Mouse (Mus musculus) lung, embryonic 16.5 days (tissue): Measurements from ENCODE around the gene Tlr13. TPM values are rescaled to one million over a fixed set of nuclear protein-coding genes. Genes with fewer than 3 reads are reported as not detected.

ENCODE experiments used
- ATAC-seq: fragments of 200-750 bp; cut with Nextera tagmentation; 2 replicates; pipeline ENCODE4 v1.8.0; 2017; ENCODE audit warnings: low read depth, mild to moderate bottlenecking, moderate library complexity
- H3K27ac ChIP-seq: fragments of 300-500 bp; sonication (generic); 2 replicates; pipeline ENCODE4 v1.5.1; 2014; ENCODE audit warnings: mild to moderate bottlenecking, control low read depth, low read length
- H3K27me3 ChIP-seq: fragments of 300-500 bp; sonication (generic); 2 replicates; pipeline ENCODE4 v1.6.1; 2014; ENCODE audit warnings: low read depth, low read length, mixed read lengths; ENCODE audit not compliant: control insufficient read depth, insufficient read depth
- H3K36me3 ChIP-seq: fragments of 300-500 bp; sonication (generic); 2 replicates; pipeline ENCODE4 v1.6.1; 2014; ENCODE audit warnings: low read length; ENCODE audit not compliant: control insufficient read depth, insufficient read depth
- H3K4me1 ChIP-seq: fragments of 300-500 bp; sonication (generic); replicated peaks from 2 replicates; pipeline ENCODE4 v1.6.1; 2014; ENCODE audit warnings: low read length, mixed read lengths; ENCODE audit not compliant: control insufficient read depth, insufficient read depth
- H3K4me2 ChIP-seq: fragments of 300-500 bp; sonication (generic); 2 replicates; pipeline ENCODE4 v1.6.1; 2014; ENCODE audit warnings: low read depth, low read length, control low read depth
- H3K4me3 ChIP-seq: fragments of 300-500 bp; sonication (generic); 2 replicates; pipeline ENCODE4 v1.5.1; 2014; ENCODE audit warnings: mild to moderate bottlenecking, low read length, control low read depth
- H3K9ac ChIP-seq: fragments of 300-500 bp; sonication (generic); 2 replicates; pipeline ENCODE4 v1.6.1; 2014; ENCODE audit warnings: low read length, control low read depth
- H3K9me3 ChIP-seq: fragments of 300-500 bp; sonication (generic); 2 replicates; pipeline ENCODE4 v1.6.1; 2016; ENCODE audit warnings: low read length; ENCODE audit not compliant: control insufficient read depth
- WGBS: fragments of 180-500 bp; shearing (Covaris S2); extraction: QIAGEN DNeasy Blood & Tissue Kit; methylation state at CpG from one replicate; pipeline ENCODE4 v1.1.7; 2014; 5-methylcytosine and 5-hydroxymethylcytosine counted together
- polyA plus RNA-seq: library from polyadenylated mRNA; unstranded; fragments of >200 nt; fragmentation: Nextera tagmentation; extraction: Ambion mirVana; gene quantifications from 2 replicates; pipeline ENCODE4 v1.2.1, GENCODE M21; 2015

The Tlr13 gene
- polyA plus RNA-seq, 1 experiment from 2014 or later, result 1.2 TPM

DNA sequence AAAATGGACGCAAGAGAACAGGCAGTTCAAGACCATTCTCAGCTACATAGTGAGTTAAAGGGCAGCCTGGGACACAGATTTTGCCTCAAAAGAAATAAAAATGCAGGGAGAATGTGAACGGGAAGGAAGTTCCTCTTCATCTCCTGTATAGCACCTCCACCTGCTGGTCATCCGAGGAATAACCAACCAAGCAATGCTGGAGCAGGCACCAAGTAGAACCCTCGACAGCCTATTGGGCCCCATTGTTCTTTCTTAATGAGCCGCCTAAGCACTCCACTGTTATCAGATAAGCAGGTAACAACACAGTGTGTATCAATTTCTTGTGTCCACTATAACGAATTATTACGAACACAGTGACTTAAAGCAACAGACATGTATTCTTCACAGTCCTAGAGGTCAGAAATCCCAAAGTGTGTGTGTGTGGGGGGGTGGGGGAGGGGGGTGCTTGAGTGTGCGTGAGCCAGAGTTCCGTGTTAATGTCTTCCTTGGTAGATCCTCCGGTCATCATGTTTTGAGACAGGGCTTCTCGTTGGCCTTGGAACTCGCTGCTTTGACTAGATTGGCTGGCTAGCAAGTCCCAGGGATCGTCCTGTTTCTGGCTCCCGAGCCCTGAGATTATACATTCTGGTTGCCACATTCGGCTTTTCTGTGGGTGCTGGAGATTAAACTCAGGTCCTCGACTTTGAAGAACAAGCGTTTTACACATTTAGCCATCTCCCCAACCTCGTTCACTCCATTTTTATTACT is 28.3 kb downstream of the Tlr13 start:
- Histone ChIP-seq H3K9ac (peak overlapping the region; percentile 47; the same call in 1 of the 2 replicates), H3K27me3 (no peaks in the 10 kb centered on the region), H3K4me1 (no peaks in the 10 kb centered on the region), H3K4me3 (peak overlapping the region; percentile 39), H3K36me3 (no peaks in the 10 kb centered on the region), H3K27ac (no peak overlapping the region), H3K9me3 (no peaks in the 10 kb centered on the region), H3K4me2 (peak overlapping the region; percentile 49)
- ATAC-seq, result peak; percentile 89
- WGBS, result 24% methylated on average over 18 of the region's 18 CpGs

DNA sequence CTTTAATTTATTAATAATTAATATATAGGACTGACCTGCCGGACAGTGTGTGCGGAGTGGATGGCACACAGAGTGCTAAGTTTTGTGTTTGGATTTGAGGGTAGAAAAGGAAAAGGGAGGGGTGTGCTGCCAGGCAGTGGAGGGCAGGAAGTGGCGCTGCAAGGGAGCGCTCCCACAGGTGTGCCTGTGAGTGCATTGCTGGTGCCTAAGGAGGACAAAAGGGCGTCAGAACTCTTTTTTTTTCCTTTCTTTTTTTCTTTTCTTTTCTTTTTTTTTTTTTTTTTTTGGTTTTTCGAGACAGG is 28.8 kb downstream of the Tlr13 start:
- H3K9me3 ChIP-seq, result no peaks in the 10 kb centered on the region
- no peaks in the 10 kb centered on the region for H3K27me3 ChIP-seq
- no peak overlapping the region for H3K9ac ChIP-seq
- WGBS, result 44% methylated on average over 5 of the region's 6 CpGs
- H3K4me3 ChIP-seq, result peak overlapping the region; percentile 39
- no peak overlapping the region for H3K27ac ChIP-seq
- peak; percentile 47; the same call in 1 of the 2 replicates for ATAC-seq
- no peaks in the 10 kb centered on the region for H3K4me1 ChIP-seq
- H3K36me3 ChIP-seq, result no peaks in the 10 kb centered on the region
- H3K4me2 ChIP-seq, result peak overlapping the region; percentile 49

DNA sequence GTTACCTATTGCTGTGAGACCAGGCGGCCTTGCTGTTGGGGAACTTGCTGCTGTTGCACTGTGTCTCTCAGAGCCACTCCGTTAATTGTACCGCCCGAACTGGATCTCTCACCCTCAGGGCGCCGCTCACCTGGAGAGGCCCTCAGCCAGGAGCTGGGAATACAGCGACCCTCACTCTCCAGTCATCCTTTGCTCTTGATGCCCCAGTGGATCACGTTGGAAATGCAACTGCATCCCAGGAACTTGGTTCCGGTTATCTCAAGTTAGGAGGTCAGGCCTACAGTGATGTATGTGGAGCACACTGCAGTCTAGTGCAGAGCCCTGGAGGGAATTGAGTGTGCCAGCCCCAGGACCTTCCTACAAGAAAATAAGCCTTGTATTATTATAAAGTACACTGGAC is 33.3 kb downstream of the Tlr13 start:
- no peaks in the 10 kb centered on the region for H3K36me3 ChIP-seq
- no peaks in the 10 kb centered on the region for H3K9me3 ChIP-seq
- H3K27me3 ChIP-seq, result no peaks in the 10 kb centered on the region
- no peak overlapping the region for H3K4me3 ChIP-seq
- H3K9ac ChIP-seq, result no peak overlapping the region
- whole genome bisulfite sequencing, result 60% methylated on average over 9 of the region's 9 CpGs
- no peak overlapping the region for H3K4me2 ChIP-seq
- ATAC-seq, result no peak
- no peaks in the 10 kb centered on the region for H3K4me1 ChIP-seq
- no peak overlapping the region for H3K27ac ChIP-seq

DNA sequence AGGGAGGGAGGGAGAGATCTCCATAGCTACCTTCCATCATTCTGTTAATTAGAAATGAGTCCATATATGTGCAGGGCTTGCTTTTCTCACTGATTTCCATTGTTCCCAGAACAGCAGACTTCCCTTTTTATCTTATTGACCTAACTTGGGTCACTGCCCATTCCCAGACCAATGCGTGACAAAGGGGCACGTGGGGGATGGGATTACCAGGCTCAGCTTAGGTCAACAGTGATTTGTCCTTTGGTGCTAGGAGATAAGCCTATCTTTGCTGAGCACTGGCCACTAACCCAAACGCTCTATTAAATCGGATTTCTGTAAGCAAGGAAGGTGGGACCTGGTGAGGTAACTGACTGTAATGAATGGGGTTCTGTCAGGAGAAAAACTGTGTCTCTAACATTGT is 41.3 kb downstream of the Tlr13 start:
- no peak overlapping the region for H3K9ac ChIP-seq
- no peaks in the 10 kb centered on the region for H3K36me3 ChIP-seq
- ATAC-seq, result no peak
- H3K27me3 ChIP-seq, result no peaks in the 10 kb centered on the region
- no peak overlapping the region for H3K4me2 ChIP-seq
- no peak overlapping the region for H3K4me3 ChIP-seq
- 47% methylated on average over 4 of the region's 4 CpGs for WGBS
- no peak overlapping the region for H3K27ac ChIP-seq
- peaks cover 15% of the 10 kb centered on the region for H3K4me1 ChIP-seq
- no peaks in the 10 kb centered on the region for H3K9me3 ChIP-seq

DNA sequence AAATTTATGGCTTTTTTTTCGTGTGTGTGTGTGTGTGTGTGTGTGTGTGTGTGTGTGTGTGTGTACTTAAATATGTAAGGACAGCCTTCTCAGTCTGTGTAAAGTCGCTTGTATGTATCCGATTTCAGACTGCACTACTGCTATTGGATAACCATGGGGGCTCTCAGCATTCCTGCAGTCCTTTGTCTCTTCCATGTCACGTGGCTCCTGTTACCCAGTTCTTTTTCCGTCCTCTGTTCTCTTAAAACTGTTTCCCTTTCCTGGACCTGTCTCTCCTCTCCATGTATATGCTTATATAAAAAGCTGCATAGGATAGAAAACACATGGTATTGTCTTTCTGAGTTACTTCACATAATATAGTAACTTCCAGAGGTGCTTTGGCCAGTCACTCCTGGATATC is 42.7 kb downstream of the Tlr13 start:
- Histone ChIP-seq H3K9me3 (no peaks in the 10 kb centered on the region), H3K36me3 (no peaks in the 10 kb centered on the region), H3K27ac (peak overlapping the region; percentile 90), H3K9ac (no peak overlapping the region), H3K4me3 (no peak overlapping the region), H3K4me1 (peaks cover 16% of the 10 kb centered on the region), H3K4me2 (peak overlapping the region; percentile 41; the same call in 1 of the 2 replicates), H3K27me3 (no peaks in the 10 kb centered on the region)
- WGBS, result 16% methylated on average over 5 of the region's 5 CpGs
- ATAC-seq, result peak; percentile 37; the same call in 1 of the 2 replicates

DNA sequence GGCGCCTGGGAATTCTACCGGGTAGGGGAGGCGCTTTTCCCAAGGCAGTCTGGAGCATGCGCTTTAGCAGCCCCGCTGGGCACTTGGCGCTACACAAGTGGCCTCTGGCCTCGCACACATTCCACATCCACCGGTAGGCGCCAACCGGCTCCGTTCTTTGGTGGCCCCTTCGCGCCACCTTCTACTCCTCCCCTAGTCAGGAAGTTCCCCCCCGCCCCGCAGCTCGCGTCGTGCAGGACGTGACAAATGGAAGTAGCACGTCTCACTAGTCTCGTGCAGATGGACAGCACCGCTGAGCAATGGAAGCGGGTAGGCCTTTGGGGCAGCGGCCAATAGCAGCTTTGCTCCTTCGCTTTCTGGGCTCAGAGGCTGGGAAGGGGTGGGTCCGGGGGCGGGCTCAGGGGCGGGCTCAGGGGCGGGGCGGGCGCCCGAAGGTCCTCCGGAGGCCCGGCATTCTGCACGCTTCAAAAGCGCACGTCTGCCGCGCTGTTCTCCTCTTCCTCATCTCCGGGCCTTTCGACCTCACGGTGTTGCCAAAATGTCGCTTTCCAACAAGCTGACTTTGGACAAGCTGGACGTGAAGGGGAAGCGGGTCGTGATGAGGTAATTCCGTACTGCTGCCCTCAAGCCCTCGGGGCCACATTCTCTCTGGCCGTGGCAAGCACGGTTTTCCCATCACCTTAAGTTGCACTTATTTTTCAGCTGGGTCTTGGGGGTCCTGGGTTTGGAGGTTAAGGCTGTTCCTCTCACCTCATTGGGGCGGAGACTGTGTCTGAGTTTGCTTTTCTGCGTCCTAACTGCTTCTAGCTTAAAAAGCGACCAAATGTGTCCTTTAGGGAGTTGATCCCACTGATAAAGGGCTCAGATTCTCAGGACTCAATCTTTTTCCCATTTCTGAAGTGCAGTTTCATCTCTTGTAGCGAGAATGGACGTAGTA is 44.0 kb downstream of the Tlr13 start, which contains the start of gene Pgk1:
Pgk1 (plus strand) TSS at position 388 of the 937 bp plus-strand sequence.
- Histone ChIP-seq H3K4me3 (peak within 1 kb of the TSS; percentile 56), H3K9me3 (no peaks in the 10 kb centered on the region), H3K4me2 (peak within 1 kb of the TSS; percentile 74), H3K27me3 (no peaks in the 10 kb centered on the region), H3K9ac (peak within 1 kb of the TSS; percentile 72), H3K36me3 (no peaks in the 10 kb centered on the region), H3K27ac (peak within 1 kb of the TSS; percentile 90), H3K4me1 (peaks cover 16% of the 10 kb centered on the region)
- ATAC-seq, result peak; percentile 97
- 12% methylated on average over 45 of the region's 55 CpGs for WGBS

DNA sequence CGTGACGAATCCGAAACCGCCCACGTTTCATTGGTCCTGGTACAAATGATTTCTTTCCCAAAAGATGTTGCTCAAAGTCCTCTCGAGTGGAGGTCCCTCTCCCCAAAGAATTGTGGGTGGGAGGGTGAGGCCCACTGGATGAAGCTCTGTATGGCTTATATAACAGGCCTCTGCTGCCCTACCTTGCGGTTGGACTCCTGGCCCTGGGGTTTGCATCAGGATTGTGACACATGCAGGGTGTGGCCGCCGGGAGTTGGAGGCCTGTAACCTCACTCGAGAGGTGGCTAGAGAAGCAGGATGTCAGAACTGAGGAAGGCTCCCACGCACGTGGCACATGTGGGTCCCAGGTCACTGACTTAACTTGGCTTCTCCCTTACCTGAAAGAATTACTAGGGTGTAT is 44.7 kb downstream of the Tlr13 start:
- H3K27me3 ChIP-seq, result no peaks in the 10 kb centered on the region
- H3K36me3 ChIP-seq, result no peaks in the 10 kb centered on the region
- peak overlapping the region; percentile 74 for H3K4me2 ChIP-seq
- no peak for ATAC-seq
- peaks cover 16% of the 10 kb centered on the region for H3K4me1 ChIP-seq
- H3K9ac ChIP-seq, result peak overlapping the region; percentile 72
- peak overlapping the region; percentile 56 for H3K4me3 ChIP-seq
- H3K27ac ChIP-seq, result peak overlapping the region; percentile 75
- 15% methylated on average over 12 of the region's 12 CpGs for WGBS
- no peaks in the 10 kb centered on the region for H3K9me3 ChIP-seq

DNA sequence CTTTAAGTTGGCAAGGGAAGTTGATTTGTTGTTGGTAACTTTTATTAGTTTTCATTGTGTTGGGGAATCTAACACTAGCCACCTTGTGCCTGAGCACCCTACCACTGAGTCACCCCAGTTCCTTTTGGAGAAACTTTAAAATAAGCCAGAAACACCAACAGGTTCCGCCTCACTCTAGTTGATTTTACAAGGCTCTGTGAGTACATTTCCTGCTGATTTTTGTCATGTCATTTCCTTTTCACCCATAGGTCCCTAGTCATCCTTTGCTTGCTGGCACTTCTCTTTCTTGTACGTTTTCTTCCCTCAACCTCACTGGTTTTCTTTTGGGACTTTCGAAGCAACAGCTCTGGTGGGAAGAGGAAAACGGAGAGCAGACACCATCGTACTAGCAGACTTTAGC is 46.4 kb downstream of the Tlr13 start:
- H3K27ac ChIP-seq, result no peak overlapping the region
- no peaks in the 10 kb centered on the region for H3K9me3 ChIP-seq
- H3K36me3 ChIP-seq, result no peaks in the 10 kb centered on the region
- WGBS, result 58% methylated on average over 5 of the region's 5 CpGs
- peak overlapping the region; percentile 56 for H3K4me3 ChIP-seq
- peaks cover 16% of the 10 kb centered on the region for H3K4me1 ChIP-seq
- H3K4me2 ChIP-seq, result peak overlapping the region; percentile 74; the same call in 1 of the 2 replicates
- no peak for ATAC-seq
- H3K9ac ChIP-seq, result 0 out of 2 replicates have a peak overlapping the region, but pooled peaks have one; percentile 11
- H3K27me3 ChIP-seq, result no peaks in the 10 kb centered on the region

DNA sequence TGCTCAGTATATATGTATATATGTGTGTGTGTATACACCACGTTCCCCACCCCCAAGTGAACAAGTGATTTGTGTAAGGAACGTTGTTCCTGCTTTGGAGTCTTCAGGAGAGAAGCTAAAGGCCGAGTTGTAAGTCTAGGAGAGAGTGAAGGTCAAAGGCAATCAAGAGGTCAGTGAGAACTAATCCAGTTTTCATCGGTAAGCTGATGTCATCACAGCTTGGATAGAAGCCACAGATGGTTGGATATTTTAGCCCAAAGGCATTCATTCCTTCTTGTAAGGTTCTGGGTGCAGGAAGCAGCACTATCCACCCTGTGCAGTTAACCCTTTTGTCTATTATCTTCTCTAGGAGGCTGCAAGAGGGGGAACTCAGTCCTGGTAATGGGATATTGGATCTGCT is 47.1 kb downstream of the Tlr13 start:
- H3K27me3 ChIP-seq, result no peaks in the 10 kb centered on the region
- H3K27ac ChIP-seq, result no peak overlapping the region
- WGBS, result 39% methylated on average over 4 of the region's 4 CpGs
- H3K4me3 ChIP-seq, result no peak overlapping the region
- no peaks in the 10 kb centered on the region for H3K9me3 ChIP-seq
- no peaks in the 10 kb centered on the region for H3K36me3 ChIP-seq
- peaks cover 16% of the 10 kb centered on the region for H3K4me1 ChIP-seq
- ATAC-seq, result no peak
- H3K4me2 ChIP-seq, result no peak overlapping the region
- H3K9ac ChIP-seq, result no peak overlapping the region
